Mouse (Mus musculus) bone marrow macrophage, adult 2 months (primary cell): ENCODE measurements around the gene Oser1. TPM values are rescaled to one million over a fixed set of nuclear protein-coding genes. Genes with fewer than 3 reads are reported as not detected.

ENCODE experiments used
- H3K27ac ChIP-seq: 2 replicates; pipeline ENCODE4 v1.5.1; 2012; ENCODE audit warnings: low read depth, low read length; ENCODE audit not compliant: insufficient read depth
- H3K4me1 ChIP-seq: 2 replicates; pipeline ENCODE4 v1.6.1; 2012; ENCODE audit warnings: low read length; ENCODE audit not compliant: control insufficient read depth, insufficient read depth
- H3K4me3 ChIP-seq: 2 replicates; pipeline ENCODE4 v1.5.1; 2012; ENCODE audit warnings: mild to moderate bottlenecking, low read length, moderate library complexity; ENCODE audit not compliant: insufficient read depth
- CTCF ChIP-seq: IDR thresholded peaks from 2 replicates; pipeline ENCODE4 v1.5.1; 2012; ENCODE audit warnings: low read depth, mild to moderate bottlenecking, low read length, moderate library complexity
- POLR2A ChIP-seq: IDR thresholded peaks from 2 replicates; pipeline ENCODE4 v1.6.1; 2012; ENCODE audit warnings: mild to moderate bottlenecking, low read depth, low read length, borderline replicate concordance
- polyA plus RNA-seq: library from polyadenylated mRNA; stranded (reverse); fragments of >200 nt; gene quantifications from 2 replicates; pipeline ENCODE4 v1.2.4, GENCODE M21; 2012; ENCODE audit not compliant: missing spikeins, insufficient read depth, insufficient read length

Gene Oser1
- 68.5 and 74.8 TPM in 2 replicates for polyA plus RNA-seq

- TF ChIP-seq POLR2A: no peak
- no peak for TF ChIP-seq CTCF
Measured at GRCm38 (mm10) chr2:163424597-163424996, at the start of gene Oser1. Gene Oser1 (minus strand): TSS chr2:163424697.

GRCm38 (mm10) chr2:163472466-163472851, 48.0 kb upstream of the Oser1 start, which contains the start of gene Fitm2:
Gene Fitm2 (minus strand): TSS chr2:163472629.
- H3K4me1 ChIP-seq: peaks cover 5% of the 10 kb centered on the region
- H3K4me3 ChIP-seq: peak within 1 kb of the TSS; percentile 89
- no peak for TF ChIP-seq POLR2A
- TF ChIP-seq CTCF: peak; percentile 66
- H3K27ac ChIP-seq: no peak within 1 kb of the TSS

More at GRCm38 (mm10) chr2:163424597-163424996, at the start of gene Oser1:
- Histone ChIP-seq H3K4me3 (no peak within 1 kb of the TSS), H3K4me1 (peaks cover 16% of the 10 kb centered on the region), H3K27ac (no peak within 1 kb of the TSS)

GRCm38 (mm10) chr2:163471710-163472465, 47.4 kb upstream of the Oser1 start:
- Histone ChIP-seq H3K4me1 (peaks cover 5% of the 10 kb centered on the region), H3K27ac (no peak overlapping the region), H3K4me3 (peak overlapping the region; percentile 89)
- TF ChIP-seq CTCF: no peak
- TF ChIP-seq POLR2A: no peak

GRCm38 (mm10) chr2:163471136-163471535, 46.6 kb upstream of the Oser1 start:
- TF ChIP-seq CTCF (no peak), POLR2A (no peak)
- H3K4me1 ChIP-seq: peaks cover 5% of the 10 kb centered on the region
- no peak overlapping the region for H3K27ac ChIP-seq
- H3K4me3 ChIP-seq: peak overlapping the region; percentile 89

- Histone ChIP-seq H3K4me1 (peaks cover 5% of the 10 kb centered on the region), H3K4me3 (no peak overlapping the region), H3K27ac (no peak overlapping the region)
- TF ChIP-seq CTCF: no peak
- TF ChIP-seq POLR2A: no peak
Measured at GRCm38 (mm10) chr2:163469711-163470110, 45.2 kb upstream of the Oser1 start.

GRCm38 (mm10) chr2:163468866-163469265, 44.4 kb upstream of the Oser1 start:
- no peak for TF ChIP-seq CTCF
- TF ChIP-seq POLR2A: no peak
- no peak overlapping the region for H3K4me3 ChIP-seq
- H3K27ac ChIP-seq: no peak overlapping the region
- H3K4me1 ChIP-seq: peaks cover 5% of the 10 kb centered on the region

GRCm38 (mm10) chr2:163467585-163467984, 43.1 kb upstream of the Oser1 start:
- TF ChIP-seq CTCF: no peak
- TF ChIP-seq POLR2A: no peak
- Histone ChIP-seq H3K27ac (no peak overlapping the region), H3K4me3 (no peak overlapping the region), H3K4me1 (peaks cover 5% of the 10 kb centered on the region)

GRCm38 (mm10) chr2:163466771-163467170, 42.3 kb upstream of the Oser1 start:
- TF ChIP-seq POLR2A (no peak), CTCF (no peak)
- Histone ChIP-seq H3K4me3 (no peak overlapping the region), H3K4me1 (peaks cover 5% of the 10 kb centered on the region), H3K27ac (no peak overlapping the region)

- TF ChIP-seq POLR2A (no peak), CTCF (no peak)
- H3K4me3 ChIP-seq: no peak overlapping the region
- no peak overlapping the region for H3K27ac ChIP-seq
- no peaks in the 10 kb centered on the region for H3K4me1 ChIP-seq
Measured at GRCm38 (mm10) chr2:163464562-163464961, 40.1 kb upstream of the Oser1 start.

- no peak overlapping the region for H3K4me3 ChIP-seq
- H3K4me1 ChIP-seq: no peaks in the 10 kb centered on the region
- no peak for TF ChIP-seq CTCF
- TF ChIP-seq POLR2A: no peak
- no peak overlapping the region for H3K27ac ChIP-seq
Measured at GRCm38 (mm10) chr2:163463998-163464397, 39.5 kb upstream of the Oser1 start.

GRCm38 (mm10) chr2:163463251-163463769, 38.8 kb upstream of the Oser1 start:
- no peak for TF ChIP-seq CTCF
- TF ChIP-seq POLR2A: no peak
- Histone ChIP-seq H3K27ac (no peak overlapping the region), H3K4me1 (no peaks in the 10 kb centered on the region), H3K4me3 (no peak overlapping the region)
